Mouse (Mus musculus): ENCODE data around the gene Iqsec1.

The Iqsec1 gene

DNA sequence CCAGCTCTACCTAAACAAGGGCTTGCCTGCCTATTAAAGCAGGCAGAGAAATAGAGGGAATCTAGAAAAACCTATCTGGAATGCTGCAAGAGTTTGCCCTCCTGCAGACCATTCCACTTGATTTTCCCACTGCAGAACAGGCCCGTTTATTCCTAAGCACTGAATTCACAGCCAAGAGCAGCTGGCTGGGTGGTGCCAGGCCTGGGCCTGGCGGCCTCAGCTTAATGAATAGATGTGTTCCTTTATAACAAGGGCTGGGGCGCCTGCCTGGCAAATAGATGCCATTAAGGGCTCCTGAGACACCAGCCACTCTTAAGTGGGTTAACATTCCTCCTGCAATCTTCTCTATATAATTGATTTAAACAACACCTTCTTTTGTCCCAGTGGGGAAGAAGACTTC, 265.5 kb downstream of the Iqsec1 start:
- DNase-seq (ENCODE audit: low spot score) = no peak

DNA sequence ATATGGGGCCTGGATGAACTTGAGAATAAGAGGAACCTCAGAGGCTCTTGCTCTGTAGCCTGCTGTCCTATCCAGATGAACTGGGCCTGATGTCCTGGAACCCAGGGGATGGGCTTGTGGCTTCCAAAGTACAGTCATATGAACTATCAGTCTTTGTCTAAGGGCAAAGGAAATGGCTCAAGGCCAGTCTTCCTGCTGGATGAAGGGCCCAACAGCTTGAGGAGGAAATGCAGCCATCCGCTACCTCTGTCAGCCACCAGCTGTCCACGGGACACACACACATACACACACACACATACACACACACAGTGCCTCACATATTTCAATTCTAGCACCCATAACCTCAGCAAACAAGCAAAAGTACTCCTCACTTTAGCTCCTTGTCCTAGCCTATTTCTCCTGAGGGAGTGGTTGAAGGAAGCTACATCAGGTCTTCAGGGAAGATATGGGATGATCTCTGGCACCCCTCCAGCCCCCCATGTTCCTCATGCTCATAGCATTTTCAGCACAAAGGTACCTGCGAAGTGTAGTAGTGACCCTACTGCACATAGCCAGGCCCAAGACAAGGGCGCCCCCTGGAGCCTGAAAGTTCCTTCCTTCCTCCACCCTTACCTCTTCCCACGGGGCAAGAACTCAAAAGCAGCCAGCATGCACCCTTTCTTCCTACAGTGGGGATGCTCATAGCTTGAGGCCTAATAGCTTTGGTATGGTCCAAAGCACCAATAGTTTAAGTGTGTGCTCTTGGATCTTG, 267.3 kb downstream of the Iqsec1 start:
- DNase-seq (ENCODE audit: low spot score) = no peak

DNA sequence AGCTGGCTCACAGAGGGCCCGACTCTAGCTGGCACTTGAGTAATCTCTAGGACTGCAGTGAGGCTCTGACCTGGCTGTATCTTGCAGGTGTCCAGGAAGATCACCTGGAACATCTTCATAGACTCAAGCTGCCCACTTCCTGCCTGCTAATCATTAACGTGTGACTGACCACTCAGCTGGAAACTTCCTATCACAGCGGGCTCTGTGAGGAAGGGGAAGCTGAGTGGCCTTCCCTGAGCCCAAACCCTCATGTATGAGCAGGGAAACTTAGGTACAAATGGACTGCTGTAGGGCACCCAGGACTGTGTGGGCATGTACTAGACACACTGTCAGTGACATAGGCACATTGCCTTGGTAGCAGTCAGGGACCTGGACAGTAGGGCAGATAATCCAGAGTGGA, 268.3 kb downstream of the Iqsec1 start:
- no peak for DNase-seq (ENCODE audit: low spot score)

DNA sequence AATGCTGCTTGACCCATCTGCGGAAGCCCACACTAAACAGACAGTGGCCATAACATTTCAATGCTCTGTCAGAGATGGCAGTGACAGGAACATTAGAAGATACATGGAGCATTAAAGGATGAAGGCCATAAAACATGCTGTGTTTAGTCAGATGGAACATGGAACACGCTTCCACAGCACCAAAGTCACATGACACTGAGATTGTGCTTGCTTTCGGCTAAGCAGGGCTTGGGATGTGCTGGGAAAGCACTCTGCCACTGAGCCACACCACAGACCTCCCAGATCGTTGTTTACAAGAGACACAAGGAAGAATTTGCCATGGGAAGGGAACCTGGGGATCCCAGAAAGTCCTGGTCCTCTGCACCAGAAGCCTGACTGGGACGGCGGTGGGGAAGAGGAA, 269.1 kb downstream of the Iqsec1 start:
- DNase-seq (ENCODE audit: low spot score) = no peak

DNA sequence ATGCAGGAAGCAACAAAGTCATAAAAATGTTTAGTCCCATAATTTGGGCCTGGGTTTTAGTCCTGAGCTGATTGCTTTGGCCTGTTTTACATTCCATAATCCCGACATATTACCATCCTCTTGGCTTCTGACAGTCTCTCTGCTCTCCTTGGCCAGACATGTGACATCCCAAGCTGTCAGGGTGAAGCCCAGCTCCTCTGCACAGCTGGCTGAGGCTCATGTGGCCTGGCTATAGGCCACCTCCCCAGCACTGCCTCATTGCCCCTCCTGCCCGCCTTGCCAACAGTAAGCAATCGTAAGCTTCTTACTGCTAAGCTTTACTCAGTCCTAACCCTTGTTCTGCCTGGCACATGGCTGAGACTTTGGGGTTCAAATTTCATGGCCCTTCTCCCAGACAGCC, 270.0 kb downstream of the Iqsec1 start:
- no peak for DNase-seq (ENCODE audit: low spot score)

DNA sequence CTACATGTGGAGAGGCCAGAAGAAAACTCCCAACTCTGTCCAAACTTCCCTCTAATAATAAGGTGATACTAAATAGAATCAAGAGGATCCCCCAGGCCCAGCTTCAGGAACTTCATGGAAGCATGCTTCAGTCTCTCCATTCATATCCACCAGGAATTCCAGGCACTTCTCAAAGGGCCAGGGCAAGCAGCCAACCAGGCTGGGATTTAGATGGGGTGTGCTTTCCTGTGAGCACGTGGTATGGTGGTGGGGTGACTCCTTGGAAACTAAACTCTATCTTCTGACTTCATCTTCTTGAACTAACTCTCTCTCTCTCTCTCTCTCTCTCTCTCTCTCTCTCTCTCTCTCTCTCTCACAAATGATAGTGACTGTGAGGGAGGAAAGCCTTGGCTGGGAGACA, 270.8 kb downstream of the Iqsec1 start:
- no peak for DNase-seq (ENCODE audit: low spot score)

DNA sequence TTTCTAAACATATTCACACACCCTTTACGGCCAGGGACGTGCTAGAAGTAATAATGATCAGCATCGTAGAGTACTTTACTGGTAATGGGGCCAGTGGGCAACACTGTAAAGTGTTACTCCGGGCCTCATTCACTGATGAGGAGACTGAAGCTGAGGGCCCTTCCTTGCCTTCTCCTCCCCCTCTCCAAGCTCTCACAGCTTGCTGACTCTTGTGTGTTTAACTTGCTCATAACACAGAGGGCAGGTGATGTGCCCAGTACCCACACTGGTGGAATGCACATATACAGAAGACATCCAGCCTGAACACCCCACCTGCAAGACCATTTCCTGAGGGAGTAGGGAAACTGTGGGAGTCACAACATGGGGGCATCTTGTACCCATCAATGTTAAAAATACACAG, 271.6 kb downstream of the Iqsec1 start:
- DNase-seq (ENCODE audit: low spot score) = no peak

DNA sequence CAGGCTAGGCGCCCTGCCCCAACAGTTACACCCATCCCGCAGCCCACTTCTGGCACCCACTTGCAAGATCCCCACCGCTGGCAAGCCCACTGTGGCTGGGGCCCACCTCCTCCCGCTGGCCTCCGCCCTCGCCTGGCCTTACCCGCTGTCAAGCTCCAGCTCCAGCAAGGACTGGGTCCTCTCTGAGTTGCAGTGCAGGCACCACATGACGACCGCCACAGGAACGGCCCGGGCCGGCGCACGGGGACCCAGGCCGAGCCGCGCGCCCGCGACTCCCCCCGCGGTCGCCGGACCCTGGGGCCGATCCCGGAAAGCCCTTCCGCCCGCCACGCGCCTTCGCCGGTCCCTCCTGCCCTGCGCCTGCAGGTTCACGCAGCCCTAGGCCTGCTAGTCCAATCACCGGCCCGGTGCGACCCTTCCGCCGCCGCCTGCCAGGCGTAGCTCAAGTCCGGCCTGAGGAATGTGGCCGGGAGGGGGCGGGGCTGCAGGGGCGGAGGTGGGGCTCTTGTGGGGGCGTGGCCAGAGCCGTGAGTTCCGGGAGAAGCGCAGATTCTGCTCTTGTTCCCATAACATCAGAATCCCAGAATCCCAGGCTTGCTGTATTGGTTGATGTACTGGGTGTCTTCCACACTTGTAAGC, 272.3 kb downstream of the Iqsec1 start:
- peak; percentile 62 for DNase-seq (ENCODE audit: low spot score)

DNA sequence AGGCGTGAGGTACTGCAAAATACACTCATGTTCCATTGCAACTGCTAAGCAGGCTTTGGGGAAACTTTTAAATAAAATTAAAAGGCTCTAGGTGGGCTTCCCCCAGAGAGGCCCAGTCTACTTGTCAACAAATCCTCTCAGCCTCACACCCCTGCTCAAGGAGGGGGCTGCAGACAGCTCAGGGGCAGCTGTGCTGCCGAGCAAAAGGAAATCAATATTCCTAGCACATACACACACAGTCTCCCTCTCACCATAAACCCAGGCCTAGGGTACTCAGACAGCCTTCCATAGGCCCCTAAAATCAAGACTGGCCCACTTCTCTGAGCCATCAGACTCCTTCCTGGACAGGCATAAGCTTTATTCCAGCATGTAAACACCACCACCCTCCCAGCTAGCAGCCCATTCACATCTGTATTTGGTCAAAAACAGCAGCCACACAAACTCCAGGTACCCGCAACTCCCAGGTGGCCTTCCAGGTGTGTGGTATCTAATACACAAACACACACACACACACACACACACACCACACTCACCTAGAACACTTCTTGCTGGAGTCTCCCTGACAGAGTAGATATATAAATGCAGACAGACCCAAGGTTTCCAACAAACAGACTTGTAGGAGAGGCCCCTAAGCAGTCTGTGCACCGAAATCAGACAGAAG, 273.1 kb downstream of the Iqsec1 start:
- no peak for DNase-seq (ENCODE audit: low spot score)

DNA sequence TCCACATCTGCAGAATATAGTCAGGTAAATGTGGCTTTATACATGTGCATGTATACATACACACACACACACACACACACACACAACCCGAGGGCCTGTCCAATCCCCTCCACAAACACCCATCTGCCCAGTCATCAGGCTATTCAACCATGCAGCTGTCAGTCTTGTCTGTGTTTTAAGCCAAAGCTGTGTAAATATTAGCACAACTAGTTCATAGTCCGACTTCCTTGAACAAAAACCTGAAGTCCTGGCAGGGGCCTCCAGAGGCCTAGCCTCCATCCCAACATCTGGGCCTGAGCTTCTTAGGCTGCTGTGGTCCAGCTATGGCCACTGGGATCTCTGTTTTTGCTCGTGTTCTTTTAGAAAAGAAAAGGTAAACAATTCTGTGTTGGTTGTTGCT, 274.8 kb downstream of the Iqsec1 start:
- no peak for DNase-seq (ENCODE audit: low spot score)

DNA sequence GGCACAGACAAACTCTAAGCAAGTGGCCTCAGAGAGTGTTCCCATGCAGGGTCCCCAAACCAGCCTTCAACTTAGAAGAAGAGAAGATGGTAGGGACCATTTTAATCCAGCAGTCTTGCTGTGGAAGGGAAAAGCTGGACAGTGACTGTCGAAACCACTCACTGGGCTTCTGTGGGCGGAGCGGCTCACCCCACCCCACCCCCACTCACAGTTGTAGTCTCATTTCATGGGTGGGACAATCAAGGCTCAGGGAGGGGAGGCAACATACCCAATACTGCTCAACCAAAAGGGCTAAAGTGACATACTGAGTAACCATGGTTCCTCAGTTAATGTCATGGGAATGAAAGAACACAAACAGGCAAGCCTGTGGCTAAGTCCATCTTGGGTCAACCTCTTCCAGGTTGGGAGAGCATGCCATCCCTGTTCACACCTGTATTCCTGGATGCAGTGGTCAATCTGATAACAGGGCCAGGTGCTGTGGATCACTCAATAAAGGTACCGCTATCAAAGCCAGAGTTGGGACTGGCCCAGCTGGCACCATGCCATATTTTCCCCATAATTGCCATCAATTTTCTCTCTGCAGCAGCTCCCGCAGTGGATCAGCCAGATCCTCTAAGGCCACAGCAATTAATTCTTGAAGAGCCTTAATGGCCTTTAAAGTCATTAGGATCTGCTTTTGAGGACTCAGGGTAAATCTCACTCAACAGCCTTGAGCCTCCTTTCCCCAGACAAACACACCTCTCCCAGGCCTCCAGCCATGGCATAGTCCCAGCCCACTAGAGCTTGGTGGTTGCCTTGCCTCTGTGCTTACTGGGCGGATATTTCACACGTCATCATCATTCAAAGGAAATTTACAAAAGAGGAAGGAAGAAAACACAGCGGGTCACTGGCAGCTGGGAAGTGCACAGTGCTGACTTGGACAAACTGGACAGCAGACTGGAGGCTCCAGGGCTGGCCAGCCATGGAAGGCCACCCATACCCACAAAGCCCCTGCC, 275.7 kb downstream of the Iqsec1 start:
- DNase-seq (ENCODE audit: low spot score) = no peak

DNA sequence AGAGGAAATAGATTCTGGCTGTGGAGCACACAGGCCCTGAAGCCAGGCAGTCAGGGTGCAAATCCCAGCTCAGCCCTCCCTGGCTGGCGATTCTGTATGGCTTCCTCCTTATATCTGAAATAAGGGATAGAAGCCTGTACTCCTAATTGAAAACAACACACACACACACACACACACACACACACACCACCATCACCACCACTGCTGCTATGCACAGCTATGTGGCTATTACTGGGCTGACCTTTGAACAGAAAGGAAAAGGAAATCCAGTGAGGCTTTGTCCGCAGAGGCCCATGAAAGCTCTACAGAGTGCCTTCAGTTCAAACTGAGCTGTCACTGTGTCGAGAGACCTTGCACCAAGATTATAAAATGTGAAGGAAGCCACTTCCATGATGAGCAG, 276.4 kb downstream of the Iqsec1 start:
- DNase-seq (ENCODE audit: low spot score) = no peak

DNA sequence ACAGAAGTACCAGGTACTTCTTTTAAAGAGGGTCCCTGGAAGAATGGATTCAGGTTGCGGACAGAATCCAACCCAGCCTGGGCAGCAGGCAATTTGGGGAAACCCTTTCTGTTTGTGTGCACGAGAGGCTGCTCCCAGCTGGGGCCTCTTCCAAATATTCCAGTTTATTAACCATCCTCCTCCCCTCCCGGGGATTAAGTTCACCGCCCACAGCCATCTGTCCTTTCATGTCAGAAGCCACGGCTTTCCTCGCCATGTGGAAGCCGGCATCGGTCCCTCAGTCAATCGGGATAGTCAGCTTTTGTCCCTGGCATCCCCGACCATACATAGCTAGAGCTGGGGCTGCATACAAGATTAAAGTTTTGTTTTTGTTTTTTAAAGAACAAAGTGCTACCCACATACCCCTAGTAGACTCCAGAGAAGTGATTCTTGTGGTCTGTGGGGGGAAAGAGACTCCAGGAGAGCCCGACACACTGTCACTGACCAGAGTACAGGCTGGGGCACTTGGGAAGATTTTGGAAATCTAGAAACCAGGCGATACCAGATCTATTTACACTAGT, 276.9 kb downstream of the Iqsec1 start:
- no peak for DNase-seq (ENCODE audit: low spot score)

DNA sequence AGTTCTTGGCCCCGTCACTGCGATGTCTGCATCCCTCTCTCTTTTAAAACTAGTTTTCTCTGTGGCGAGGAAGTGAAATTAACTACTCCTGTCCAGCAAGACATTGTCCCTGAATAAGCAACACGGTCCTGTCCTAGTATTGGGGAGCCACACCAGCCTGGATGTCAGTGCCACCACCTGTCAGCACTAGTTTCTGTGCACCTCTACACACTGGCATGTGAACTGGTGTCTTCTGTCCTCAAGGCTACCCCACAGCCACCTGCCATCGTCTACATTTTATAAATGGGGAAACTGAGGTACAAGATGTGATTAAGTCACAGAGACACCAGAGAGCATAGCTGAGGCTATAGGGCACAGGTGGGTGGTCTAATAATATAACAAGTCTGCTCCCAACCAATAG, 277.7 kb downstream of the Iqsec1 start:
- no peak for DNase-seq (ENCODE audit: low spot score)

DNA sequence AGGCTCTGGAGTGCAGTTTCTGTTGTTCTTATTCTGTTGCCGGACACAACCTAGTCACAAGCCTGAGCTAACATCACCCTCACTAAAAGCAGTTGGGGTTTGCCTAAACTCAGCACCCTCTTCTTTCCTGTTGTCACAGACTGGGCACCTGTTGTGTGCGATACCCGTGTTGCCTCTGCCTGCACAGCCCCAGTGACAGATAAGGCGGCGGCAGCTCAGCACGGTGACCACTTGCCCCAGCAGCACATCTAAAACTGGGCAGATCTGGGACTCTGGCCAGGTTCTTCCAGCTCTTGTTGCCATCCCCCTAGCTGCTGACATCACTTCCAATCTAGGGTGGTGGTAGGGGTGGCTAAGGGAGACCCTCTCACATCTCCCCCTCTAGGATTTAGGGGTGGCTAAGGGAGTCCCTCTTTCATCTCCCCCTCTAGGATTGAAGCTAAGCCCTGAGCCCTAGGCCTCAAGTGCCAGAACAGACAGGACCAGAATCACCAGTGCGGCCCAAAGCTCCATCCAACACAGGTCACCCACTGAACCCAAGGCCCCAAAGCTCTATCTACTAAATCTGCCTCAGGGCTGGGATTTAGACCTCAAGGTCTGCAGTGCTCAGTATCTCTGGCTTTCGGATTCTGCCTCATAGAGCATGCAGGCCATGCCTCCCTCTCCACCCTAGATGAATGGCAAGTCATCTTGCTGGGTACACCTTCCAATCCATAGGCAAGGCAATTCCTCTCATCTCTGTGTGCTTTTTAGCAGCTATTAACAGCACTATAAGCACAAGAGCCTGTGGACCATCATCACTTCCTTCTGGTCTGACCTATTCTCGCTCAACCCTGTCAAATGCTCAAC, 278.3 kb downstream of the Iqsec1 start:
- no peak for DNase-seq (ENCODE audit: low spot score)

DNA sequence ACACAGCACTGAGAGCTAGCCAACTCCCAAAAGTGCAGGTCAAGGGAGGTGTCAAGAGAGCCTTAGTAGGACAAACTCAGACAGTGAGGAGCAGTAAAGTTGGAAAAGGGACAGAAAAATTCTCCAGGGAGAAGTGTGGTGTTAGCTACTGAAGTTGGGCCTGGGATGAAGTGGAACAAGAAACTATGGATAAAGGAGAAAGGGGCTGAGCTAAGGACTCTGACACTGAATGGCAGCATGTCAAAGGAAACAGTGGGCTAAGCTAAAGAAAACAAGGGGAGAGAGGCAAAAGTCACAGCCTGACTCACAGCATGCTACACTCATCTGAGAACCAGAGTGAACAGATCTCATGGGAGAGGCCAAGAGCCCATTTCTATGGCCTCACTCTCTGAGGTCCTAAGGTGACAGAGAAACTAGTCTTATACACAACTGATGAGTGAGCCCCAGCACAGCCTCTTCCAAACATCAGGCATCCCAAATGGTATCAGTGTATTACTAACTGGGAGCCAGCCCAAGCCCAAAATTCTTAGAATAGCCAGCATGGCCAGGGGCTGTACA, 280.3 kb downstream of the Iqsec1 start:
- DNase-seq (ENCODE audit: low spot score) = no peak

DNA sequence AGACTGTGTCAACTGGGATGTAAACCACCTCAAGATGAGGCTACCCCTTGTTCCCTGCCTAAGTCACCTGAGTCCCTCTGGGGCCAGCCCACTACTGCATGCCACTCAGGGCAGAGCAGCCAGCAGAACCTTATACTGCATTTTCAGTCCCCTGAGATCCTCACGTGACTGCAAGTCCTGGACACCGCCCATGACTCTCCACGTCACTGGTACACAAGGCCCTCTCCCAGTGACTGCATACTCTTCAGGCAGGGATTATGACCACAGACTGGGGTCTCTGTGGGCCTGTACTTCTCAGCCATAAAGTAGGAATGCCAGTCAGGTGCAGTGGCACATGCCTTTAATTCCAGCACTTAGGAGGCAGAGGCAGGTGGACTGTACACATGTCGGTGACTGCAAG, 281.3 kb downstream of the Iqsec1 start:
- no peak for DNase-seq (ENCODE audit: low spot score)

DNA sequence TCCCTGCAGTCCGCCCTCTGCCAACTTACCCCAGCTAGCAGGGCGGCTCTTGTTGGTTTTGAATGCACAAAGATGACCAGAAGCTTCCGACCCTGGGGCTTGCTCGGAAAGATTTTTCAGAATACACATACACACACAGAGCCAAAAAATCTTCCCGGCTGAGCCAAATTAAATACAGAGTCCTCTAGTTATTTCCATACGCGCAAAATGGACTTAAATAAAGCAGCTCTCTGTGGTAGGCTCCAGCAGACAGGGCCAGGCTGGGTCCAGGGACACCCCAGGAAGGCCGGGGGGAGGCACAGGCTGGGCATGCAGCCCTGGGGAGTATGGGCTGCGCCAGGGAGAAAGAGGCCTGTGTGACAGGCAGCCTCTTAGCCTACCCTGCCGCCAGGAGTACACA, 282.0 kb downstream of the Iqsec1 start:
- no peak for DNase-seq (ENCODE audit: low spot score)

DNA sequence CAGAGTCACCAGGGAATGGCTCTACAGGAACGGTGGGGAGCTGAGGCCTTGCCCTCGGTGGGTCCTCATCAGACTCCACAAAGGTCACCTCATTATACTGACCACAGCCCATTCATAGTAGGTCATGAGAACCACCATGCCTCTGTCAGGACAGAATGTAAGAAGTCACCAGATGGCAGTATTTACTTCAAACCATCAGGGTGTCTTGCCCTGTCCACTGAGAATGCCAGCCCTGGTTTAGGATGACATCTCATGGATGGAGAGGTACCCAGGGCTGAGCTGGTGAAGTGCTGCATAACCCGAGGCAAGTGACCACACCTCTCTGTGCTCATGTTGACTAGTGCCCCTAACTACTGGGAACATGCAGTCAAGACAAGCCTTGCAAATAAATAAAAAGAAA, 282.7 kb downstream of the Iqsec1 start:
- DNase-seq (ENCODE audit: low spot score) = no peak

DNA sequence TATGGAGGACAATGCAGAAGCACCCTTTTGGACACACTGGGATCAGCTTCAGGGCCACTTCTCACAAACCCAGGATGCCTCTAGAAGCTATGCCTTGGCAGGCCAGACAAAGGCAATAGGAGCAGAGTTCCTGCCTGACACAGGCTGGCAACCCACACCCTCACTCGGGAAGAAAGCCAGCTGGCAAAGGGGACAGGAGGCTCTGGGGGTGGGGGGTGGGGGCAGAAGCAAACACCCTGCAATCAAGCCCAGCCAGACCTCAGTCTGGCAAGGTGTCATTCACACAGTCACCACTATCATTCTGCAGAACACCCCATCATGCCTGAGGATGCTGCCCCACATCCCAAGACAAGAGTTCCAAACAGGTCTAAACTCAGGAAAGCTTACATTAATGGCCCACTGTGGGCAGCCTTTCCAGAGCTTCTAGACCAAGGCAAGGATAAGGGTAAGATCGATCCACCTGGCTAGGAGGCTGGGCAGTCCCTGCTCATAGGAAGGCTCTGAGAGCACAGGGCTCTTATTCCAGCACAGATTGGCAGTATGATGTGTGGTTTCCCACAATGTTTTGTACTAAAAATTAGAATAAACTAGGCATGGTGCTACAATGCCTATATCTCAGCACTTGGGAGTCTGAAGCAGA, 283.7 kb downstream of the Iqsec1 start:
- DNase-seq (ENCODE audit: low spot score) = no peak

All from ovary, postnatal 10 days (tissue).